Mouse (Mus musculus) ES-Bruce4 (cell line): Measurements from ENCODE around the gene Zpbp2. TPM values are rescaled to one million over a fixed set of nuclear protein-coding genes. Genes with fewer than 3 reads are reported as not detected.

Experiments
- H3K27ac ChIP-seq: 2 replicates; pipeline ENCODE4 v1.5.1; 2012; ENCODE audit warnings: low read length, inconsistent platforms; ENCODE audit not compliant: insufficient read depth
- H3K27me3 ChIP-seq: 2 replicates; pipeline ENCODE4 v1.6.1; 2012; ENCODE audit warnings: mild to moderate bottlenecking, low read length, inconsistent platforms; ENCODE audit not compliant: control insufficient read depth, poor library complexity, insufficient read depth, severe bottlenecking
- H3K36me3 ChIP-seq: 2 replicates; pipeline ENCODE4 v1.6.1; 2012; ENCODE audit warnings: inconsistent platforms, mild to moderate bottlenecking, low read length, moderate library complexity; ENCODE audit not compliant: control insufficient read depth, poor library complexity, insufficient read depth, severe bottlenecking
- H3K4me1 ChIP-seq: one replicate; pipeline ENCODE4 v1.8.1; 2011; ENCODE audit warnings: low read length; ENCODE audit not compliant: control insufficient read depth, insufficient read depth
- H3K4me3 ChIP-seq: 2 replicates; pipeline ENCODE4 v1.5.1; 2011; ENCODE audit warnings: low read depth, mild to moderate bottlenecking, low read length
- H3K9ac ChIP-seq: 2 replicates; pipeline ENCODE4 v1.6.1; 2012; ENCODE audit warnings: low read depth, mild to moderate bottlenecking, inconsistent platforms; ENCODE audit not compliant: poor library complexity, severe bottlenecking
- H3K9me3 ChIP-seq: replicated peaks from 2 replicates; pipeline ENCODE4 v1.6.1; 2012; ENCODE audit warnings: mild to moderate bottlenecking, low read length, inconsistent platforms; ENCODE audit not compliant: control insufficient read depth, poor library complexity, insufficient read depth, severe bottlenecking
- CTCF ChIP-seq: IDR thresholded peaks from one replicate; pipeline ENCODE4 v1.8.1; 2011; ENCODE audit warnings: low read depth, low read length
- EP300 ChIP-seq: IDR thresholded peaks from 2 replicates; pipeline ENCODE4 v1.6.1; 2011; ENCODE audit warnings: low read depth, low read length; ENCODE audit not compliant: insufficient read depth
- POLR2A ChIP-seq: IDR thresholded peaks from one replicate; pipeline ENCODE4 v1.8.1; 2011; ENCODE audit warnings: low read length; ENCODE audit not compliant: insufficient read depth
- polyA plus RNA-seq: library from polyadenylated mRNA; stranded (reverse); fragments of >200 nt; gene quantifications from 2 replicates; pipeline ENCODE4 v1.2.4, GENCODE M21; 2011; ENCODE audit warnings: low read depth; ENCODE audit not compliant: missing spikeins, insufficient read depth, insufficient read length

The Zpbp2 gene
- polyA plus RNA-seq, 1 experiment, result not detected

DNA sequence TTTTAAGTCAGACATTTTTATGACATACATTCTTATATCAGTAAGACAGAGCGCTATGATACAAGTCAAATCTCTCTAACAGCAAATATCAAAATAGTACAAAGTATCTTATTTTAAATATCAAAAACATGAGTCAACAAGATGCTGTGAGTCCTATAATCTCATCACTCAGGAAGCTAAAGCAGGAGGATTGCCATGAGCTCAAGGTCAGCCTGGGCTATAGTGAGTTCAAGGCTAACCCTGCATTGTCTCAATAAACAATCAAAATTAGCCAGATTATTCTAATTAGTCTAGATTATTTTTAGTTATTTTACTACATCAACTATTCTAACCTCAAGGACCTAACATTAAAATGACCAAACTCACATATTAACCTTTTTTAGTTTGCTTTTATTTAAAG is 7.5 kb upstream of the Zpbp2 start:
- no peaks in the 10 kb centered on the region for H3K4me1 ChIP-seq
- H3K27me3 ChIP-seq, result peaks cover 19% of the 10 kb centered on the region
- H3K36me3 ChIP-seq, result no peaks in the 10 kb centered on the region
- H3K9me3 ChIP-seq, result peaks cover 2% of the 10 kb centered on the region; the same call in 1 of the 2 replicates
- H3K9ac ChIP-seq, result no peak overlapping the region
- no peak overlapping the region for H3K4me3 ChIP-seq
- no peak for TF ChIP-seq POLR2A
- no peak for TF ChIP-seq CTCF
- TF ChIP-seq EP300, result no peak
- no peak overlapping the region for H3K27ac ChIP-seq

DNA sequence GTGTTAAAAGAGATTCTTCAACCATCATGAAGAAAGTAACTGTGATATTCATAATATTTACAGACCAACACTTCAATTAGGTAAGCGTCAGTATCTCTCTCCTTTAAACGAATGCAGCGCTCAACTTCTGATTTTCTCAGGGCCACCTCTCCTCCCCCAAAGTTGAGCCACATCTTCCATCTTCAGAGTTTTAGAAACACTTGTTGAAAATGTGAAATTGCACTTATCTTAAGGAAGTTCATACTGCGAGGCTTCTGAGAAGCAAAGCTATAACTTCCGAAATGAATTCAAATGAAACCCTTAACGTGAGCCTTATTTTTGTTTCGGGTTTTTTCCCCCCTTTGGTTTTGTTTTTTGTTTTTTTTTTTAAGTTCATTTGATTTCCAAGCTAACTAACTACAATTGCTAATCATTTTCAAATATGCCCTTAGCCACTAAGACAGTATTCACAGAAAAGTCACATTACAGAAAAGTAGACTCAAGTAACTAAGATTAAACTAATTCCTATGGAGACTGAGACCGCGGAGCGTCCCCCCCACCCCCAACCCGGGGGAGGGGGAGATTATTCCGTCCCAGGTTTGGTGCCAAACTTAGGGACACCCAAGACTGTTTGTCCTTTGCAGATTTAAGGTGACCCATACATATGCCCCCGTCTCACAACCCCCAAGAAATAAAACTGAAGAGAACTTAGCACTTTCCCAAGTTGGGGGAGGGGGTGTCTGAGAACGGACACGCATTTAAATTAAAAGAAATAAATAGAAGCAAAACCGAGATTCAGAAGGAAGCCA is 5.8 kb upstream of the Zpbp2 start:
- H3K27me3 ChIP-seq, result peaks cover 24% of the 10 kb centered on the region

DNA sequence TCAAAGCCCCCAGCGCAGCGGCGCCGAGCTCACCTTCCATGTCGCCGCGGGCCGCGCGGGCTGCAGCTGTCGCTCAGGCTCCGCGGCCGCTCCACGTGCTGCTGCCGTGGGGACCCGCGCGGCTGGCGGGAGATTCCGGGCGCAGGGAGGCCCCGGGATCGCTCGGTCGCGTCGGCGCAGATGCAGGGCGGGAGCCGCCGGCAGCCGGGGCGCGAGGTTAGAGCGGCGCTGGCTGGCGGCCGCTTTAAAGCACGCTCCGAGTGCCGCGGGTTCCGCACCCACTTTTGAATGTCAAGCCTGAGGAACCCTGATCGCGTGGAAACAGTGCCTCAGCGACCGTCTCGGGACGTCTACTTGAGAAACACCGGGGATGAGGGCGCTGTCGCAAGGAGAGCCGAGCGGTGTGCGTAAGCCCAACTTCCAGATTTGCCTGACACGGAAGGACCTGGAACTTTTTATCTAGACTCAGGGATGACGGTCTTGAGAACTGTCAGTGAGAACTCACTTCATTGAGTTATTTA is 5.1 kb upstream of the Zpbp2 start, which contains the start of gene Ikzf3:
Gene Ikzf3, minus strand, starts transcription at position 321 of the 521 bp plus-strand sequence.
- H3K36me3 ChIP-seq, result no peaks in the 10 kb centered on the region
- peaks cover 27% of the 10 kb centered on the region for H3K27me3 ChIP-seq
- no peak for TF ChIP-seq CTCF
- no peak for TF ChIP-seq POLR2A
- TF ChIP-seq EP300, result no peak
- H3K4me1 ChIP-seq, result no peaks in the 10 kb centered on the region
- no peaks in the 10 kb centered on the region for H3K9me3 ChIP-seq
- peak within 1 kb of the TSS; percentile 22 for H3K4me3 ChIP-seq
- peak within 1 kb of the TSS; percentile 71 for H3K9ac ChIP-seq
- H3K27ac ChIP-seq, result no peak within 1 kb of the TSS

More for the DNA sequence above, 5.8 kb upstream of the Zpbp2 start:
- Histone ChIP-seq H3K9ac (peak overlapping the region; percentile 71), H3K9me3 (peaks cover 2% of the 10 kb centered on the region; the same call in 1 of the 2 replicates), H3K4me3 (0 out of 2 replicates have a peak overlapping the region, but pooled peaks have one; percentile 15), H3K36me3 (no peaks in the 10 kb centered on the region), H3K27ac (no peak overlapping the region), H3K4me1 (no peaks in the 10 kb centered on the region)
- TF ChIP-seq POLR2A, result no peak
- no peak for TF ChIP-seq EP300
- TF ChIP-seq CTCF, result no peak

DNA sequence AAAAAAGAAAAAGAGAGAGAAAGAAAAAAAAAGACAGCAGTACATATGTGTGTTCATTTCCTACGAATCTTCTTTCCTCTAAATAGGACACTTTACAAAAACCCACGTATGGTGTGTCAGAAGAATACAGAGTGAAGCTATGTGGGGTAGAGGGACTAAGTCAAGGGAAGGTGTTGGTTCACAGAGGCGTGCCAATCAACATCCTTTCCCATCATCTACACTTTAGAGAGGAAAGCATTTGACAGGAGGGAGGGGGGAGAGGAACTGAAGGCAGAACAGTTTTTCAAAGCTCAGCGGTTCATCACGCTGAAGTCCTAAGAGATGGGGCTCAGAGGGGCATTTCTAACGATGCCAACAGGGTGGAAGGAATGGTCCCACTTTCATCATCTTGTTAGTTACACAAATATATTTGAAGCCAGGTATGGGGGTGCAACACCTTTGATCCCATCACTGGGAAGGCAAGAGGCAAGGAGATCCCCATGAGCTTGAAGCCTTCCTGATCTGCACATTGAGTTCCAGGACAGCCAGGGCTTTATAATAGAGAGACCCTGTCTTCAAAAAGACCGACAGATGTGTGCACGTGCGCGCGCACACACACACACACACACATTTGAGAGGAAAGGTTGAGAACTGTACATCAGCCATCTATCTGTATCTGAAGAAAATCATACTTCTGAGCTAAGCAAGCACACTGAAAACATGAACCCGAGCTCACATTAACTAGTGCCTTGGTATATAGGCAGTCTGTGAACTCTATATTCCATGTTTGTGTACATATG is 4.2 kb upstream of the Zpbp2 start:
- no peak overlapping the region for H3K4me3 ChIP-seq
- H3K4me1 ChIP-seq, result no peaks in the 10 kb centered on the region
- no peaks in the 10 kb centered on the region for H3K9me3 ChIP-seq
- H3K9ac ChIP-seq, result no peak overlapping the region
- no peak overlapping the region for H3K27ac ChIP-seq
- TF ChIP-seq POLR2A (no peak), EP300 (no peak), CTCF (no peak)
- peaks cover 27% of the 10 kb centered on the region for H3K27me3 ChIP-seq
- H3K36me3 ChIP-seq, result no peaks in the 10 kb centered on the region

DNA sequence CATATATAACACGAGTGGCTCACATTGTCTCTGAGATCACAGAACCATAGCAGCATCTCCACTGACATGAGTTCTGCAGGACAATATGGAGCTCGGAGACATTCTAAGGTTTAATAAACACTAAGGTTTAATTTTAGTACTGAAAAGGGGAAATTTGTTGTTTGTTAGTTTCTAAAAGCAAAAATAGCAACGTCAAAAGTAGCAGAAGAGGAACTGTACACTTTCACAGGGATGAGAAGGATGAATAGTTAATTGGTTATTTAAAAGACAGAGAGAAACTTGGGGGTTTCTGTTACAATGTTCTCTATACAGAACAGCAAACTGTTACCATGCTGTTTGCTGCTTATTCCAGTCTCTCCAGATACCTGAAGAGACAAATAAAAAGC is 3.6 kb upstream of the Zpbp2 start:
- H3K9me3 ChIP-seq, result no peaks in the 10 kb centered on the region
- no peaks in the 10 kb centered on the region for H3K36me3 ChIP-seq
- H3K4me1 ChIP-seq, result no peaks in the 10 kb centered on the region
- no peak overlapping the region for H3K4me3 ChIP-seq
- no peak overlapping the region for H3K27ac ChIP-seq
- no peak overlapping the region for H3K9ac ChIP-seq
- peaks cover 25% of the 10 kb centered on the region for H3K27me3 ChIP-seq
- TF ChIP-seq EP300 (no peak), CTCF (no peak), POLR2A (no peak)
